Mouse (Mus musculus) layer of hippocampus, postnatal 14 days (tissue): ENCODE measurements at regions not wholly inside any gene's neighbourhood (a gene's known extent, or its start where the extent isn't known, plus 50 kb on each side); places are given as distances from the start of the nearest gene placed in this dataset.
"Not testable (repeated sequence)": the region's sequence is repeated elsewhere in the genome, so short reads cannot be mapped to it uniquely, and the experiment has no call there.

Experiments
- DNase-seq, 2 experiments: peaks; one replicate each; pipeline ENCODE4 v3.0.0; 2021 to 2022; ENCODE audit warnings: low spot score in 2 of 2, mixed read lengths in 1 of 2

DNA sequence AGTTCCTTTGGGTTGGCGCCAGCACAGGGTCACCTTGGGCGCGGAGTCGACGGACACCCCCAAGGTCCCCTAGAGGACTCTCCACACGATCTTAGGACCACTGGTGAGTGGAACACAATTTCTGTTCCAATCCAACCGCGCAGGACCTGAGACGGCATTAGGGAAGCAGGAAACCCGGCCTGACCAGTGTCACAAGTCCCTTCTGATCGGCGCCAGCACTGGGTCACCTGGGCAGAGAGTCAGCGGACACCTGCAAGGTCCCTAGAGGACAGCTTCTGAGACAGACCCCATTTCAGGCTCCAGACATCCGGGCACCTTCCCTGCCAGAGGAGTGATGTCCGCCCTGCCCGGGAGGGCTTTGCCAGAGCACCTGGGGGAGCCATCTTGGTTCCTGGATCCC lies 74.2 kb upstream of the Cdh13 start:
- DNase-seq, result not testable (repeated sequence)

DNA sequence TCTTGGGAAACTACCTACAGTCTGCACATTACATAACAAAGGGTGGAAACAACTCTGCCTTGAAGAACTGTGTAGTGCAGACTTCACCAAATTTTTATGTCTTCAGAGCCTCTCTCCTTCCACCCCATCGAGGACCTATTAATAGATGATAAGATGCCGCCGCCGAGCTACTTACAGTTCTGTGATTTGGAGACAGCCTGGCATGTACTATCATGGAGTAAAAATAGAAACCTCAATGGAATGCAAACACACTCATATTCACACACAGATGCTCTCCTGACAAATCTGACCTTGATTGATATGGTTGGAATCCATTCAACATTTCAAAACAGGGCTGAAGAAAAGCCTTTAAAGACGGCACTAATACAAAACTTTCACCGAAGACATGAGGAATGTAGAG lies 92.7 kb upstream of the Cdh13 start:
- no peak for DNase-seq

DNA sequence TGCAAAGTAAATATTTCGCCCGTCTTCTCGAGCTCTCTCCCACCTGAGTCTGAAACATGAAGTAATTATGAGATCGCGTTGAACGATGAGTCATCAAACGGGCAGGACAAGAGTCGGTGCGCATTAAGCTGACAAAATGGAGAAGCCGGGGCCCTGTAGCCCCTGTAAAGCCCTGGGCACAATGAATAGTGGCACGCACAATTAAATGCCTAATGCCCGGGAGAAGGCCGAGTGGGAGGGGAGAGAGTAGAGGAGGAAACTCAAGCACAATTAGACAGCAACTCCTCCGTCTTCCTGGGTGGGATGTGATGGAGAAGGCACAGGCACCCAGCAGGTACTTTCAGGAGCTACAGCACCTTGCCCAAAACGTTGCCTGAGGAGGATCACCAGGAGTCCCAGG lies 94.3 kb upstream of the Cdh13 start:
- no peak for DNase-seq

DNA sequence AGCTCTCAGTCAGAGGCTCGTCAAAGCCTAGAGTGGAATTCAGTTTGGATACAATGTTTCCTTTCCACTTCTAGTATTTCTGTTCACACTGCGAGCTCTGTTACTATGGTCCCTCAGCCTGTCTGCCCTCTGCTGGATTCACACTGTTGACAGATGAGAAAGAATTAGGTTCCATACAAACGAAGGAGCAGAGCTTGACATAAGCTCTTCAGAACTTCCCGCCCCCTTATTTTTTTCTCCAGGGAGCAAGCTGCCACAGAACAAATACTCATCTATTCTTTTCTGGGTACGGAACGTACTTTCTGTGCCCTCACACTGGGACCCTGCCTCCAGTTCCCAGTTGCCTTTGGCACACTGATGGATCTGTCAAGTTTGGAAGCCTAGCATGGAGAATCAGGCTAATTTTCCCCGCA lies 114.5 kb upstream of the Cdh13 start:
- peak; percentile 21 to 62 for DNase-seq

DNA sequence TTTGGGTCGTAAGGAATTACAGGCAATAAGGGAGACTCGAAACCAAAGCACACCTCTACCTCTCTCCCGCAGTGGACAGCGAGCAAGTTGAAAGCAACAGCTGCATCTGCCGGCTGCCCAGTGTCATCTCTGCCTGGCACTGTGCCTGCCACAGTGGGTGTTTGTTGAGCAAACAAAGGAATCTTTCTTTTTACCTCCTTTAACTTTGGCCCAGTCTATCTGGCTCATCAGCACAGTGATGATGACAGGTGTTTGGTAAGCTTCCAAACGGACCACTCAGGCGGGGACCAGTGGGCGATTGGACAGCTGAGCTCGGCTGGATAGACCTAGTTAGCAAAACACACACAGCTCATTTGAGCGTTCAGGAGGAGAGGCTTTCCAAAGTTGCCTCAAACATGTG lies 121.4 kb upstream of the Cdh13 start:
- DNase-seq, result peak; percentile 27 to 53

DNA sequence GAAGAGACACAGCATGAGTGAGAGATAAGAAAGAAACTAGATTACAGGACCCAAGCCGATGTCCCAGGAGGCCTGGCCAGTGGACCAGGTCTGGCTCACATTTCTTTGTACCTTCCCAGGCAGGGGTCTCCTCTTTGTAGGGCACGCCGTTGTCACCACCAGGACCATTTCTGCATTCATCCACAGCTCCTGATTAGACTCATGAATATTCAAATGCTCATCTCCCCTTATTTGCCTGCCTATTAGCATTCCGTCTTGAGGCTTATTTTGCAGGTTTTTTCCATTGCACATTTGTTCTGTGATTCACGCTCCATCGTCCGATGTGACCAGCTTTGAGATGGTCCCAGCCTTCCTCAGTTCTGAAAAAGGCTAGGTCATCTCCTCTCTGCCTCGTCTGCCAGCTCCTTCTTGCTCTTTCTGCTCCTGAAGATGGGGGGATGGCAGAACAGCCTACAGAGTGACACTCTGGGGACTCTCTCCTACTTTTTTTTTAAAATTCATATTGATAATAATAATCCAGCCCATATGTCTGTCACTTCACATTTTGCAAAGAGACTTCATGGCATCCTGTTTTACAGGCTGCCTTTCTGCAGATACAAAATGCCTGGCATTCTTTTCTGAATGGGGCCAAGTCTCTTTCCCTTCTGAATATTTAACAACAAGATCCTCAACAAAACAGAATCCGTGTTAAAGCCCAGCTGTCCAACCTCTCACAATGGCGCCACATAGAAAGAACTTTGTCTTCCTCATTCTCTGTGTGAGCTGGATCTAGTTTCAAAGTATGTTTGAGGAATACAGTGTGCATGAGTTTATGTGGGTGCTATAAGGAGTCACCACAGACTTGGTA lies 136.0 kb upstream of the Cdh13 start:
- peak in 1 of 2 experiments; percentile 47 for DNase-seq

DNA sequence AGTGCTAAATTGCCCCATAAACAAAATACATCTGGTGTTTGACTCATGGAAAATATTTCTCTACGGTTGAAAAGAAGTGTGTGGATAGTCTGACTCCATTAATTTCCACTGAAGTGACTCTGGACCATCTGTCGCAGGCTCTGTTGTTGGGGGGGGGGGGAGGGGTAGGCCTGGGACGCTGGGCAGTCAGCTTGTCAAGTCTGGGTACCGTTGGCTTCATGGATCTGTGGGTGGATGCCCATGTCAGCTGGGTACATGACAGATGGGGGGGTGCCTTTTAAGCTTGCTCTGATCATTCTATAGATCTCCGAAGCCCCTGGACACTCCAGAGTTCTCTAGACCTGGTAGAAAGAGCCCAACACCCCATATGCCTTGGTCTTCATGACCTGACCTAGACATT lies 139.0 kb upstream of the Cdh13 start:
- no peak for DNase-seq

DNA sequence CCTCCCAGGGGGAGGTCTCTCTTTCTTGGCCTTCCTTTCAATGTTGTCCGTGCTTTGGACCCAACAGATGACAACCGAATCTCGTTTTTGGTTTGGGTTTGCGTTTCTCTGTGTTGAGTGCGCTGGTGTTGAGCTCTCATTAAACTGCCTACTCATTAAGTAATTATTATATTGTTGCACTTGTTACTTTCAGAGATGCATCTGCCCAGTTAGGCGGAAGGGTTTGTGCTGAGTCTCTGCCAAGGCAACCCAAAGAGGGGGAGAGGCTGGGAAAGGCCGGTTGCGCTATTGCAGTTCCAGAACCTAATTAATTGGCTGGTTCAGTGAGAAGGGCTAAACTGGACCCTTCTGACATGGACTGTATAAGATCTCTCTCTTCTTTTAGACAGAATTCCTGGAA lies 141.2 kb upstream of the Cdh13 start:
- DNase-seq, result no peak

DNA sequence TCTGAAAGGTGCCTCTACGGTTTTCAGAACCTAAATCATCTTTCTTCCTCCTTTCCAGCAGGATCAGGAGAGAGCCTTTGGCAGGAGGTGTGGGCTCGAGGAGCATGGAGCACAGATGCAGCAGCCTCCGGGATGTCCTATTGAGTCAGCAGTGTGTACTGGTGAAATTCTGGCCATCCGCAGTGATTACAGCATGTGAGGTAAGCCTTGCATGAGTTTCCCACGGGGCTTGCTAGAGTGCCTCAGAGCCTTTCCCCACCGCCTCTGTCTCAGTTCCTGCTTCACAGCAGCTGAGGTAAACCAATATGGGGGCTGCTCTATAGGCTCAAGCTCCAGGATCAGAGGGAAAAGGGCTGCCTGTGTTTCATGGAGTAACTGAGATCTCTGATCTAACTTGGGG lies 143.6 kb upstream of the Cdh13 start:
- DNase-seq, result no peak

DNA sequence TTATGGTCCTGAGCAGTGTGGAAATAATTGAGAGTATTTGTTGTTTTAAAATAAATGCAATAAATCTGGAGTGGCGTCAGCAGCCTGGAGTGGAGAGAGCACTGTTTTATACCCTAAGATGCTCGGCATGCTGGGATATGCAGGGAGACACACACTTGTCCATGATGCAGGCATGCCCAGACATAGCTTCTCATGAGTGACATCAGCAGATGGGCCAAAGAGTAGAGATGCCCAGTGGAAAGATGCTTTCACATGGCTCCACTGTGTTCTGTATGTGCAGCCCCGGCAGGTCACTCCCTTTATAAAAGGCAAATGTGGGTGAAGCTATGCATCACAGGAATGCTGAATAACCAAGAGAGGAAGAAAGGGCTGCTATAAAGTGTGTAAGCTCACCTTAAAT lies 145.7 kb upstream of the Cdh13 start:
- no peak for DNase-seq

DNA sequence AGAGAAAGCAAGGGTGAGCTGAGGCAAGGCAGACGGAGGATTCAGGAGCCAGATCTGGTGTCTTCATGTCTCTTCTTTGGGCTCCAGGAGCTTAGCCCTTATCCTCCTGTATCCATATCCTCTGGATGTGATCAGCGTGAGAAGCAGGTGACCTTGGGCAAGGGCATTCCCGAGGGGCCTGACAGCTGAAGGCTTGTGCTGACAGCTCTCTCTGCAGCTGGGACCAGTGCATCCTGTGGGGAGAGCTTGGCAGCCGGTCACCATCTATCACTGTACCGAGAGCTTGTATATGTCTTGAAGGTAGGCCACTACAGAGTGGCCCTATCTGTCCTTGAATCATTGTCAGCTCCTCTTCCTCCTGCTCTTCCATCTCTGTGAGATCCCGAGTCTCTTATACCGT lies 158.5 kb upstream of the Cdh13 start:
- DNase-seq, result no peak

DNA sequence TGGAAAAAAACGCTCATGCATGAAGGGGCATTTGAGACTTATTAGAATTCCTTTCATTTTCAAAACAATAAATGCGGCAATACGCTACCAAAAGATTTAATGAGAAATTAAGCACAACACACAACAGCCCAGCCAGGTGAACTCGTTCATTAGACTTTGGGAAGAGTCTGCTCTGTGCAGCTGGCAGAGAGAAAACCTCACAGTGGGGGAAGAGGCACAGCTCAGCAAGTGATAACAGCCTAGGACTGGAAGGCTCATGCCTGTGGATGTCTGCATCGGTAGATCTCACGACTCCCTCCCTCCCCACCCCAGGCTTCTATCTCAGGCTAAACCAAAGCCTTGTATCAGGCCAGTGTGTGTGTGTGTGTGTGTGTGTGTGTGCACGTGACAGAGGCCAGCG lies 169.3 kb upstream of the Cdh13 start:
- DNase-seq, result no peak

DNA sequence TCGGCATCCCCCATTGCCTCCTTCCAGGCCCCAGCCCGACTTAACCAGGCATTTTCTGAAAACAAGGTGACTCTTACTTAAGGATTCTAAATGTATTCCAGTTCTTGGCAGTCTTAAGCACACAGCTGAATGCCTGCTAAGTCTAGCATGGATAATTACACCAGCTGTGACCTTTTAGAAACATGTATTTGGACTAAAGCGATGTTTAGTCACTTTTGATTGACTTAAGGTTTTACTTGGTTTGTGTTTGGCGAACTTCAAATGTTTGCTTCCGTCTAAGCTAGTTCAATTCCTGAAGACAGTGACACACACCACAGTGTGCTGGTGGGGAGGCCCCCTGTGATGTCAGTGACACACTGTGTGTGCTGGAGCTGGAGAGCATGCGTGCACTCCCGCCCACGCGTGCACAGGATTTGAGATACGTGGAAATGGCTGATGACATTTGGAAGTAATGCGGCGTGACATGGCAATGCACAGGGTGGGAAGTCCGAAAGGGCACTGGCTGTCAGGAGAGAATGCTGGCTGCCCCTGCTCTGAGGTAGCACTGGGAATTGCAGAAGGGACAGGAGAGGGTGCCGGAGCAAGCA lies 179.0 kb upstream of the Cdh13 start:
- peak in 1 of 2 experiments; percentile 8 for DNase-seq

DNA sequence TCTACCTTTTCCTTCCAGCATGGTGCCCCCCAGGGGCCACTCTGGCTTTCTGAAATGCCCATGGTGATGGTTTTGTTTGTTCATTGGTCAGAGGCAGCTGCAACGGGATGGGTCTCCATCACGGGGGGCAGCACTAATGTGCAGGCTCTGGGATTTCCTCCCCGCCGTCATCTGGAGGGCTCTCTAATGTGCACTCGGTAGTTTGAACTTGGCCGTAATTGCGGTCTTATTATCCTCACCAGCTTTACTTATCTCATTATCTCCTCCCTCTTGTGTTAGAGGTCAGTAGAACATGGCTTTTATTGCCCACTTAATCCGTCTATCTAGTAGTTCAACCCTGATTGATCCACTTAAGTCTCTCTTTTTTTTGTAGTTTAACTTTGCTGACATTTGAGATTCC lies 182.2 kb upstream of the Cdh13 start:
- no peak for DNase-seq

DNA sequence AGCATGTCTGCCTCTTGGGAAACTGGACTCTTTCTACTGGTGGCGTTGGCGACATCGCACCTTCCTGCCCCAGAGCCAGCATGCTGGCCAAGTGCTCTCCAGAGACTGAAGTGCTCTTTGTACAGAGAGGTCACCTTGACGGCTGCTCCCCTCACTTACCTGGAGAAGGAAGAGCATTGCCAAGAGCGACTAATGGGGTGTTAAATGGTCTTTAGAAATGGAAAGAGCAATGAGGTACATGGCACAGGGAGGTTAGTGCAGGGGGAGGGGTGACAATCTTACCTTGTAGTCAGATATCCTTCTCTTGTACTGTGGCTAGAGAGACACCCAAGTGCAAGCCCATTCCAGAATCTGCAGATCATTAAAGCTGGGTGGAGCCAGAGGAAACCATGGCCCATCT lies 220.8 kb upstream of the Cdh13 start:
- no peak for DNase-seq

DNA sequence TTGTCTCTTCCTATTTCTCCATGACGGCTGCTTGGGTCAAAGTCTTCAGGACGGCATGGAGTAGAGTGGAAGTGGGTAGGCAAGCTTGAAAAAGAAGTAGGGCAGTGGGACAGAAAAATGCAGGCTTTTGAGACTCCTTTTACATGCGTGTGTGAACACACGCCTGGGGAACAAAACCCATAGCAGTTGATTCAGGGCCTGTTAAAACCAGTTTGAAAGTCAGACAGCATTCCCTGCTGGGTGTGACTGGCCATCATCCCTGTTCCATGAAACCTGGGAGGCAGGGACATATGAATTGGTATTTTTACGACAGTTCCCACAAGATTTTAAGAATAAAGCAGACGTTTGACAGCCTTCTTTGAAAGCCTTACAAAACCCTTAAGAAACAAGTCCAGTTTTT lies 226.8 kb upstream of the Cdh13 start:
- DNase-seq, result no peak

DNA sequence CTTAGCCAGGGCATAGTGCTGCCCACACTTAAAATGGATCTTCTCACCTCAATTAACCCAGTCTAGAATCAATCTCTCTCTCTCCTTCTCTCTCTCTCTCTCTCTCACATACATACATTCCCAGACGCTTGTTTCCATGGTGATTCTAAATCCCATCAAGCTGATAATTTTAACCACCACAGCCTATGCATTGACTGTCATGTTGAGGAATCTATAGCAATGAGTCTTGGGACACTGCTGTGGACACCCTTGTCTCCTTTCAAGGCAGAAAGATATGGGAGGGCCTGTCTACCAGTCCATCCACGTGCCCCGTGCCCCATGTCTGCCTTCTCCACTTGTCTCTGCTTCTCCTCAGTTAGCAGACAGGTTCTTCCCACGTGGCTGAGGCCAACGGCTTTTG lies 228.0 kb upstream of the Cdh13 start:
- DNase-seq, result no peak

DNA sequence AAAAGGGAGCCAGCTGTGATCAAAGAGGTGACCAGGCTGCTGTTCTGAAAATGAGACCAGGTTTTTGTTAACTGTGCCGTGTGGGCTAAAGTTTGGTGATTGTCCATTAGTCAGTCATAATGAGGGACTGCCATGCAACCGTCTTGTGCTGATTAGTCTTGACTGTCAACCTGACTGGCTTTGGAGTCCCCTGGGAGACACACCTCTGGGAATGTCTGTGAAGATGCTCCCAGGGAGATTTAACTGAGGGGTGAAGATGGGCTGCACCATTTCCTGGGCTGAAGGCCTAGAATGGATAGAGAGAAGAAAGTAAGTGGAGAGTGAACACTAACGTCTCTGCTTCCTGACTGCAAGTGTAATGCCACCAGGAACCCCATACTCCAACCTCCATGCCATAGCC lies 233.1 kb upstream of the Cdh13 start:
- no peak for DNase-seq

DNA sequence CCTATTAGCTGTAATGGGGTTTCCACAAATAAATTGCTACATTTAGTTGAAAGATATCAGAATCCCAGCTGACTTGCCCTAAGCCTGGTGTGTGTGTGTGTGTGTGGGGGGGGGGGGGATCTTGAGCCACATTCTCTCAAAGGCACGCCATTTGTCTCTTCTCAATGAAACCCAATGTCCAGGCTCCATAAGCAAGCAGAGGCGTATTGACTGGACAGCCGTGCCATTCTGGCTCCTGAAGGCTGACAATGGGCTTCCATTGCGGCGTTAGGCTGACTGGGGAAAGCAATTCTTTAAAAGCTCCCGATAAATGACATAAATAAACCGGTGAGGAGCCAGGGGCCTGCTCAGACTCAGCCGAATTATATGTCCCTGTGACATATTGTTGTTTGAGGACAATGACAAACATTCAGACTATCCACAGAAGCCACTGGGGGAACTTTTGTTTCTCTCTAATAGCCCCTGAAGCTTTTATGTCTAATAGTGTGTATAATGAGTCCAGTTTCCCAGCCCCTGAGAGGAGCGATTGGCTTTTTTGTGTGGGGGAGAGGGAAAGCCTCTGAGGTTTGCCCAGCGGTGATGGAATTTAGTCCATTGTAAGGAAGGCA lies 240.6 kb upstream of the Mphosph6 start:
- DNase-seq, result no peak

DNA sequence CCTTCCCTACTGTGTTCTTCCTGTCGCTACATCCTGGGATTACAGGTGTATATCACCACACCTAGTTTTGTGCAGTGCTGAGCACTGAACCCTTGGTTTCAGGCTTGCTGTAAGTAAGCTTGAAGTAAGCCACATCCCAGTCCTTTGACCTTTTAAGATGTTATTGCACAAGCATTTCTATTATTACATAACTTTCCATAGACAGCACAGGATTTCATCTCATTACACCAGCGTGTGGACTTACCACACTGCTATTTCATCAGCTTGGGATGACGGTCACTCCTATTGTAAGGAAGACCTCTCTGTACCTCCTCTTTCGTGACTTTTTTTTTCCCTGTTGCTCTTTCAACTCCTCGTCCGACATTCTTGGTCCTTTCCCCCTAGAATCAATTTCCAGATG lies 239.5 kb upstream of the Mphosph6 start:
- no peak for DNase-seq

DNA sequence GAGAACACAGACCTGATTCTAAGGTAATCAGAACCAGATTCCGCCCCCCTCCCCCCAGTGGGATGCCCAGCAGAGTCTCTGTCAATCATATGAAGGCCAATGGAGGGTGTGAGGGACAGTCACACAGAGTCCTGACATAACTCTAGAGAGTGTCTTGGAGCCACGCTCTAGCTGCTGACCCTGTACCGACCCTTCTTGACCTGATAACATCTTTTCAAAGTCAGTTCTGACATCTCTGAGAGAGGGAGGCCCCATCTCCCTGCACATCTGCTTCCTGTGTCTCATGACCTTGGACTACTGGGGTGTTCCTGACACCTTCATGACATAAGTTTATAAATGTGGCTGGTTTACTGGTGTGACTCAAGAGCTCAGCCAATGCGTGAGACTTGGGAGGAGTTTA lies 236.1 kb upstream of the Mphosph6 start:
- no peak for DNase-seq

DNA sequence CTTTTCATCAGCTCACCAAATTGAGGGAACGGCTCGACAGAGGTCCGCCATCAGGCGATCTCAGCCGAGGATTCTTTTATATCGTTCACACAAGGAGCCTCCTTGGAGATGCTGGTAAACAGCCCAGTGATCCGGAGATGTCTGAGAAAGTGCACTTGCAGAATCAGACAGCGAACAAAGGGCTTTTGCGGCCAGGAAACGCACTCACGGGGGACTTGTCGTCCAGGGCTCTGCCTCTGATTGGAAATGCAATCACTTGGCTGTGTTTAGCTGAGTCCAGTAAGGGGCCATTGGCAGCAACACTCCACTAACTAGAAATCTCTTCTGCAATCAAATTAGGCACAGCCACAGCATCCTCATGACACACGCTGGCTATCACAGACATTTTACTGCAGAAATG lies 232.3 kb upstream of the Mphosph6 start:
- DNase-seq, result peak in 1 of 2 experiments; percentile 18

DNA sequence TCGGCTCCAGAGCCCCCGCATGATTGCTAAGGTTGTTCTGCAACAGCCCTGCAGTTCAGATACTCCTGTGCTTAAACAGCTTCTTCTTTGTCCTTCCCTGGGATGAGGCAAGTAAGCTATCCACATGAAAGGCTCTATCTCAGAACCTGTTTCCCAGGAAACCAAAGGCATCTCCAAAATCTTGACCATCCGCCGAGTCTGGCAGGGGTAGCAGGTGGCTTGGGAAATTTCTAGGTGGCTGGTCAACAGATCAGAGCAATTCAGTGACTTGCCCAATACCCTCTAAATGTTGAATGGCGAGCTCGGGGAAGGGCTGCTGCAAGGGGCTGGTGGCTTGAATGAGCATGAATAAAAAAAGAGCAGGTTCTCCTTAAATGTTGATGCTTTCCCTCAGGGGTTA lies 229.7 kb upstream of the Mphosph6 start:
- no peak for DNase-seq
